Mouse (Mus musculus) heart, adult 2 months (tissue): ENCODE data around the gene Mbd3.

Experiments
- CTCF ChIP-seq: fragments of 200-600 bp; IDR thresholded peaks from 2 replicates; pipeline ENCODE4 v1.8.1; 2022; ENCODE audit warnings: antibody characterized with exemption, mild to moderate bottlenecking, moderate library complexity
- EP300 ChIP-seq: fragments of 200-500 bp; IDR thresholded peaks from 2 replicates; pipeline ENCODE4 v1.6.1; 2011; ENCODE audit warnings: low read depth, low read length, control low read depth; ENCODE audit not compliant: insufficient read depth
- POLR2A ChIP-seq: fragments of 200-500 bp; IDR thresholded peaks from 2 replicates; pipeline ENCODE4 v1.6.1; 2011; ENCODE audit warnings: mild to moderate bottlenecking, low read depth, low read length, control low read depth; ENCODE audit not compliant: insufficient read depth

DNA sequence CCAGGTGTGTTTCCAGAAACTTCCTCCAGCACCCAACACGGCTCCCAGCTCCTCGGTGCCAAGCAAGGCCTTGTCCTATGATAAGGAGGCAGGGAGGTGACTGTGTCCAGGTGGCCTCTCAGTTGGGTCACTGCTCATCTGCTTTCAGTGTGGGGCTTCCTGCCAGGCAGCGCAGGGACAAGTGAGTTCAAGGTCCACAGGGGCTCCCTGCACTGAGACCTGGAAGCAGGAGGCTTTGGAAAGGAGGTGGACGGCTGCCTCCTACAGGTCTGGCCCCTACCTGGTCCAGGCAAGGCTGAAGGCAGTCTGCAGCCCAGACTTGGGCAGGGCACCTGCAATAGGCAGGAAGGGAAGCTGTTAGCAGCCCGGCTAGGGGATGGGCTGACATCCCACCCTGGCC, 6.7 kb downstream of the Mbd3 start:
- TF ChIP-seq CTCF, result no peak
- no peak for TF ChIP-seq POLR2A
- no peak for TF ChIP-seq EP300
